Mouse (Mus musculus): ENCODE data around the gene Hck.

DNA sequence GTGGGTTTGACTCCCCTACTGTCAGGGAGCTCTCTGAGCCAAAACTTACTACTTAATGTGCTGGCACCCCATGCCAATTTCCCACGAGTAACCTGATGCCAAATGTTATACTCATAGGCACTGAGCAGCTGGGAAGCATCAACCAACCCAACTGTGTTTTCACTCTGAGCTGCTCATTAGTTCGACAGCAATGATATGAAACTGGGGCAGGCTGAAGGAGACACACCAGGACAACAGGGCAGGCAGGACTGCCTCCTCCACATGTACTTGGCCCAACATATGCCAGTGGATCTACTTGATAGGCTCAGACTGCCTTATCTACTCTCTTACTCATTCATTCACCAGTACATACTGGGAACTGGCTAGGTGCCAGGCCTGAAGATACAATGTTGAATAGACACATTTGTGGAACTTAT, 77.9 kb downstream of the Hck start:
- TF ChIP-seq CTCF (IDR thresholded peaks at IDR 0.05; ENCODE audit: low read depth, low read length) (no peak), POLR2A (IDR thresholded peaks at IDR 0.05; ENCODE audit: insufficient read depth, low read length) (no peak), EP300 (IDR thresholded peaks at IDR 0.05; ENCODE audit: insufficient read depth, low read depth, low read length) (no peak)
